Mouse (Mus musculus) urinary bladder, postnatal 14 days (tissue): ENCODE measurements around the gene Ugt1a6a.

Experiments used
- DNase-seq: peaks from one replicate; pipeline ENCODE4 v3.0.0; 2021; ENCODE audit warnings: low spot score

The Ugt1a6a gene

GRCm38 (mm10) chr1:88250023-88250422 lies 115.4 kb downstream of the Ugt1a6a start:
- no peak for DNase-seq

DNA sequence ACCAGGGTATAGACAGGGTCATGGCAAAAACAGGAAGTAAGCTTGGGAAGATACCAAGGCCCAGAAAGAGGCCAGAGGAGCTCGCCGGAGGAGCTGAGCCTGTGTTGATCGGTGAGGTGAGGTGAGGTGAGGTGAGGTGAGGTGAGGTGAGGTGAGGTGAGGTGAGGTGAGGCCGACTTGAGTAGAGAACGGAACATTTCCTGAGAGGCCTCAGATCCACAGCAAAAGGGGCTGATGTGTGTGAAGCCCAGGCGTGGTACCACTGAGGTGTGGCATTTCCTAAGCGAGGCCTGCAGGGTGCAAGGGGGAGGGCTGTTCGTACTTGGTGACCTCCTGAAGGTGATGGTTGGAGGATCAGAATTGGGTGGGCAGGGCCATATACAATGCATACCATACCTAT lies 118.5 kb downstream of the Ugt1a6a start:
- no peak for DNase-seq

DNA sequence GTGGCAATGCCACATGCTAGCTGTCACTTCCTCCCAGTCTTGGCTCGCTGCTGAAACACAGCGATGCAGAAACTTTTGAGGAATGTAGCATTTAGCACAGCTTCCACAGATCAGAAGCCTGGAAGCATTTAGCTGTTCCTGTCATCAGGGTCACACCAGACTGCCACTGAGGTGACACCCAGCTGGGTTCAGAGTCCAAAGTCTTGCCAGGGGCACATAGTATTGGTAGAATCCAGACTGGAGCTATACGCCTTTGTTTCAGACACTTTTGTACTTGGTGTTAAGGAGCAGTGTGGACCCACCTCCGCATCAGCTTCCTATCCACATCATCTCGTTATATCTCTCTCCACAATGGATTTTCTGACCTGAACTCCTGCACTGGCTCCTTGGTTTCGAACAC lies 118.9 kb downstream of the Ugt1a6a start:
- no peak for DNase-seq

GRCm38 (mm10) chr1:88254793-88255465 lies 120.3 kb downstream of the Ugt1a6a start:
- DNase-seq: no peak

DNA sequence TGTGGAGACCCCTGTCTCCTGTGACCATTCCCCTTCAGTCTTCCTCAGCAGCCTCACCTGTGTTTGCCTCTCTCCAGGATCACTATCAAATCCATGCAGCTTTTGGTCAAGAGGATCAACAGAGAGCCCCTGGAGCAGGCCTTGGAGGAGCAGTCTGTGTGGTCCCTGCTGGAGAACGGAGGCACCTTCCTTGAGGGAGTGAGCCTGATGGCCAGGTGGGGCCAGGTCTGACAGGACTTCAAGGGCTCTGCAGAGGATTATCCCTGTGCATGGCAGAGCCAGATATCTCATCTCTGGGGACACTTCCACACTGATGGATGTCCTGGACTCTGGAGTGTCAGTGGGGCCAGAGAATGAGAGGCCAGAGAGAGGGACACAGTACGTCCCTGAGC lies 120.9 kb downstream of the Ugt1a6a start:
- DNase-seq: no peak

- no peak for DNase-seq
Observed at GRCm38 (mm10) chr1:88255989-88256754, 121.6 kb downstream of the Ugt1a6a start.

DNA sequence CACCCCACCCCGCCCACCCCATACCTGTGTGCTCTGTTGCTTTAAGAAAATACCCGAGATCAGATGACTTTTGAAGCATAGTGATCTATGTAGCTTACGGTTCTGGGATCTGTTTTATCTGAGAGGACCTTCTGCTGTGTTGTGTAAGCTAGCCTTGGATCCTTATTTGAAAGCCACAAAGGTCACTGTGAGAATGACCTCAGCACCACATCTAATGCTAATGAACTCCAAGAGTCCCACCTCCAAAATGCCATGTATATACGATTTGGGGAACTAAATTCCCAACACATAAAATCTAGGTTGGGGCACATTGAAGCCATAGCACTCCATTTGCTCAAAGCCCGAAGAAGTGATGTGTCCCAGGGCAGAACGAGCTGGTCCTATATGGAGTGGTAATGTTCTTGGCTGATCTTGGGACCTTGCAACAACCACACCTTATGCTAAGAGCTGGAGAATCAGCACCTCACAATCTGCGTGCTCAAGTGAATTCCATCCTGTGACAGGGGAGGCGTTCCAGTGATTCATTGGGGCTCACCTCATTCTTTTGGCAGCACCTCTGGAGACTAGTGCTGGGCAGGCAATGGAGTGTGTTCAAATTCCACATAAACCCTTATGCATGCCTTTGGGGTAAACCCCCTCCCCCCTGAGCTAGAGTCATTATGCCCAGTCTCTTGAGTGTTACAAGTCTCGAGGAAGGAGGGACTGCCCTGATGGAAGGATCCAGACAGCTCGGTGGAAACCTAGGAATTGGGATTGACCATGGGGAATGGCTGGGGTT lies 122.5 kb downstream of the Ugt1a6a start:
- no peak for DNase-seq

DNA sequence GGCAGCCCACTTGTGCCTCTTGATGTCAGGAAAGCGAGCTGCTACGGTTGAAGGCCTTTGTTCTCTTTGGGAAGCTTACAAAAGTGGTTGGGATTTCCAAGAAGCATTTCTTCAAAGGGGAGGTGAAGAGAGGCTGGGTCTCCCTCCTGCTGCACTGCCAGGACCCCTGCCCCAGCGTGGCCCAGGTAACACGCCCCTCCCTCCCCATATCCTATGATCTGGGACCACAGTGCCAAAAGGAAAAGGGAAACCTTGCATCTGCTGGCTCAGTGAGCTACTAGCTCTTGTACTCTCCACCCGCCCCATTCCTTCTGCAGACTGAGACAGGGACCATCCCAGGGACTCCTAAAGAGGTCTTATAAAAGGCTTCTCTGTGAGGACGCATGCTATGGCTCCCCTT lies 123.1 kb downstream of the Ugt1a6a start:
- DNase-seq: no peak

DNA sequence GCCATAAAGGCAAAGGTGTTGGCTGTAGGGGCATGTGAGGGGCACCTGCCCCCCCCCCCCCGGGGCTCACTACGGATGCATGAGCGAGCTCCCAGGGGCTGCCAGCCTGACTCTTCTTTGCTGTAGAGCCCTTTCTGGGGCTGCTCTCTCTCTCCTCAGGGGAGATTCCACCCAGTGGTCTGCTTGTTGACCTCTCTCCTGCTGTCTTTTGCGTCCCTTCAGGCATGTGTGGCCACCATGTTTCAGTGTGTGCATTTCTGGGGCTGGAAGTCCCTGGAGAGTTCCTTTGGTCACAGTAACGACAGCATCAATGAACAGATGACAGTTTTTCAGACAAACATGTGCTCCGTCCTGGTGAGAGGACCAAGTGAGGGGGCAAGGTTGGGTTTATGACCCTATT lies 123.8 kb downstream of the Ugt1a6a start:
- no peak for DNase-seq

DNA sequence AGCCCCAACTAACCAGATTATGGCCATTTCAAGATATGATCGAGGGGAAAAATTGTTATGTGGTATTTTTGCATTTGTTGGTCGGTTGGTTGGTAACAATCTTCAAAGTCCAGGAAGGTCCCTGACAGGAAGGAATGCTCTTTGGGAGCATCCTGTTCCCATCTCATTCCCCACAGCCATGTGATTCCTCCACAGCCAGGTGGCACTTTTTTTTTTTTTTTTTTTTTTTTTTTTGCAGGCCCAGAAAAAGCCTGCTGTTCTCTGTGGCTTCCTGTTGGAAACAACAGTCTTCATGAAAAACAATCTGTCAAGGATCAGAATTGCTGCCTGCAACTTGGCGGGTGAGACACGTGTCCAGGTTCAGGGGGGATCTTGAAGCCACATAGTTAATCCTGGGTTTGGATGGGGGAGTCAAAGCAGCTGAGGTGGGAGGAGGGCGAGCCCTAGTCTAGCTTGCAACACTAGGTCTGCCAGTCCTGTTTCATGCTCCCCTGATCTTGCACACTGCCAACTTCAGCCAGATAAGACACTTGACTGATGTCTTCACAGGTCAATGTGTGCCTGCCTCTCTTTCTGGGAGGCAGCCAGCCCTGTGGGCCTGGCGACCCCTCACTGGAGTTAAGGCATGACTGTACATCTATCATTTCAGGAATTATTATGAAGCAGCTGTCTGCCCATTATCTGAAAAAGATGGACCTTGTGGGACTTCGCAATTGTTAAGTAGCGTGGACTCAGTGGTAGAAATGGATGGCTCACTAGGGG lies 124.5 kb downstream of the Ugt1a6a start:
- DNase-seq: peak; percentile 78

GRCm38 (mm10) chr1:88259643-88260024 lies 125.0 kb downstream of the Ugt1a6a start:
- DNase-seq: no peak

GRCm38 (mm10) chr1:88260114-88260513 lies 125.5 kb downstream of the Ugt1a6a start:
- DNase-seq: peak; percentile 72

DNA sequence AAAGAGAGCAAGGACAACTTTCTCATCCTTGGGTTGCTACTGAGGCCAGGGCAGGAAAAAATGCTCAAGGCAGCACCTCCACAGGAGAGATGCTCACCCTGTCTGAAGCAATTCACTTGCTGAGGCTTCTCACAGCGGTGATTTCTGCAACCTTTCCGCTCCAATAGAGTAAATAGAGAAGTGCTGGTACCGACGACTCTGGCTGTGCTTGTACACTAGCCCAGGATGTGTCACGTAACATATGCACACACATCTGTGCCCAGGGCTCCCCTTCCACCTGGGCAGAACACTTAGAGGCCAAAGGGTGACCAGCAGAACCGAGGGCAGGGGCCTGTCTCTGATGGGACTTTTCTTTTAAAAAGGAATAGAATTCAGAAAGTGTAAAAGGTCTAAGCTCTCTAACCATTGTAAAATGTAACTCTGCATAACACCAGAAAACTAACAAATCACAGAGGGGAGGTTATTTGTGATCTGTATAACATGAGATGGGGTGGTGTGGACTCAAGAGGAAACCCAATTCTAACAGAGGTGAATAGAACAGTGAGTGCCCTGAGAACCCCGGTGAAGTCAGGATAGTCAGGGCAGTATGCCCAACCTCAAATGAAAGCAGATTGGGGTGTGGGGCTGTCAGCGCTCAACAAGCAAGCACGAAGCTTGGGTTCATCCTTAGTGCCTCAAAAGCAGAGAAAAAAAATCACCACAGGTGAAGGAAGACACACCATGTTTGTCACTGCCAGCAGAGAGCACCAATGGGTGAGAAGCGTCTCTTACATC lies 126.2 kb downstream of the Ugt1a6a start:
- DNase-seq: no peak

DNA sequence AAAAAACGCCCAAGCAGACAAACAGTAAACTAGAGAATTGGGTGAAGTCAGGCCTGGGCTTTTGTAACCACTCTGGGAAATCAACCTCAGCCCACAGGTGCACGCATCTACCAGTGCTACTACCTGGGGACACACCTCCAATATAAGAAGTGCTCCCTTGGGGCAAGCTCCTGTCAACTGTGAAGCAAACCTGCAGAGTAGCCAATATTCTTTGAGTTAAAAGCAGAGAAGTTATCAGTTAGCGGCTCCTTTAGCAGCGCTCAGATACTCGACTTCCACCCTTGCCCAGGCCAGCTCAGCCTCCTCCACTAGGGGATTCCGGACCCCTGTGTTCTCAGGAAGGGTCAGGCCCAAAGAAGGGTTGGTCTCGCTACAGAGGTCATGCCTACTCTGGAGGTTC lies 127.1 kb downstream of the Ugt1a6a start:
- no peak for DNase-seq

- peak; percentile 99 for DNase-seq
Observed at GRCm38 (mm10) chr1:88262255-88262654, 127.6 kb downstream of the Ugt1a6a start.

DNA sequence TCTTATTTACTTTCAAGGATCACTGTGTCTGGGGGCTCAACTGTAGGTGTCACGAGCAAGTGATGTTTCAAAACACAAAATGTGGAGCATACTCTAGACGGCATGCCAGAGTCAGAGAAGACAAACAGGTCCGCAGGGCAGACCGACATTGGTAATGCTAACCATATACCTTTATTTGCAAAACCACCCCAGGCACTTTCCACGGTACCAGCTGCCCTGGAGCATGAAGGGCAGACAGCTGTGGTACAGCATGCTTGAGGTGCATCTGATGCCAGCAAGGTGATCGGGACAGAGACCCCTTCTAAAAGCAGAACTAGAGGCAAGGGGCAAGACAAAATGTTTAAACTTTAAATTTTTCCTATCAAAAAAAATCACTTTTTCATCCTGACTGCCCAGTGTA lies 128.4 kb downstream of the Ugt1a6a start:
- DNase-seq: no peak

DNA sequence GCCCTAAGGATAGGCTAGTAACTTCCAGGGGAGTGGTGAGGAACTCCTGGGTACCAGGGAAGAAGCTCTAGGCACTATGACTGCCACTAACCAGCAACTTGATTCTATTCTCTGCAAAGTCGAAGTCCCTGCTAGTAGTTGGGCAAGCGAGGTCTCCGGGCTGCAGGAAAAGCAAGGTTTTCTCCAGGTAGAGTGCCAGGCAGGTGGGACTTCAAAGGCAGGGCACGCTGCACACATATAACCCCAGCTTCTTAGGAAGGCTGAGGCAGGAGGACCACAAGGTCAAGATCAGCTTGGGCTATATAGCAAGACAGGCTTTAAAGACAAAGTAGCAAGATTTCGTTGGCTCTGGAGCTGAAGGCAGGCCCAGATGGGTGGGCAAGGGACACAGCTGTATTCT lies 129.2 kb downstream of the Ugt1a6a start:
- DNase-seq: no peak

GRCm38 (mm10) chr1:88264237-88264868 lies 129.7 kb downstream of the Ugt1a6a start:
- no peak for DNase-seq

DNA sequence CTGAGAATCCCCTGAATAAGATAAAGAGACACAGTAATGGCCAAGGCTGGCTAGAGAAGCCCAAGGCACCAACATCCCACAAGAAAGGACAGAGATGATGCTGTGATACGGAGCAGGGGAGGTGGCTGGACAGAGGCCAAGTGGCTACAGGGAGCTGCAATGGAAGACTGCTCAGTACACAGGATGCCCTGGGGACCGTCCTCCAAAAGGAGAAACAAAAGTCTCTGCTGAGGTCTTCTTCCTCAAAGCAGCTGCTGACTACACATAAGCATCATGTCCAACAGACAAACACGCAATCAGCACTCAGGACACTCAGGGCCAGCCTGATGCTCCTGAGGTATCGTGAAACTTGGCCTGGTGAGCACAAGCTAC lies 130.2 kb downstream of the Ugt1a6a start:
- no peak for DNase-seq

- DNase-seq: no peak
Observed at GRCm38 (mm10) chr1:88266123-88266522, 131.5 kb downstream of the Ugt1a6a start.

DNA sequence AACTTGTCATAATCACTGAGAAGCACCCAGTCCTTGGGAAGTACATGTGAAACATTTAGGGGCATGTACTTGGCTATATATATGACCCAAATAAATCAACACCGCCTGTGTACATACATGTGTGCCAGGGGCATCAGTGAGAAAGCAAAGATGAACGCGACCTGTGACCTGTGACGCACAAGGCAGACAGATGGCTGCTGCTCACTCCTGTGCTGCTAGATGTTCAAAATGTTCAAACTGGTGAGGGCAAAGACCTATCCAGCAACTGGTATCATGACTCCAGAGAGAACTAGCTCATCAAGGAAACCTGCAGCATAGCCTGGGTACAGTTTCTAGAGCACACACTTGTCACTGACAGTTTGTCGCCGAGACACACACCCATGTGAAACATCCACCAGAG lies 132.9 kb downstream of the Ugt1a6a start:
- DNase-seq: no peak
